Mouse (Mus musculus) layer of hippocampus, postnatal 36 days (tissue): ENCODE results near the gene Anapc15. TPM values are rescaled to one million over a fixed set of nuclear protein-coding genes. Genes with fewer than 3 reads are reported as not detected.
"Not testable (repeated sequence)": the region's sequence is repeated elsewhere in the genome, so short reads cannot be mapped to it uniquely, and the experiment has no call there.

ENCODE experiments used
- DNase-seq, 2 experiments: peaks; one replicate each; pipeline ENCODE4 v3.0.0; 2022
- total RNA-seq, 2 experiments: library from RNA; stranded (reverse); gene quantifications; 2 replicates each; pipeline ENCODE4 v1.2.3; 2021

Gene Anapc15
- total RNA-seq, 2 experiments from 2014 or later, result 27.9 to 30.1 TPM

GRCm38 (mm10) chr7:101900331-101901097, 37.0 kb downstream of the Anapc15 start:
- DNase-seq, result no peak

- DNase-seq, result no peak
Observed at GRCm38 (mm10) chr7:101901969-101902368, 38.5 kb downstream of the Anapc15 start.

GRCm38 (mm10) chr7:101902846-101903245, 39.3 kb downstream of the Anapc15 start:
- no peak for DNase-seq

GRCm38 (mm10) chr7:101905561-101906286, 42.2 kb downstream of the Anapc15 start, which contains the start of gene Lamtor1:
TSS of gene Lamtor1 (plus strand) at chr7:101905904.
- DNase-seq, result peak; percentile 100

GRCm38 (mm10) chr7:101906287-101906681, 42.8 kb downstream of the Anapc15 start, which contains the start of gene Tomt:
TSS of gene Tomt (minus strand) at chr7:101906359.
- no peak for DNase-seq

- no peak for DNase-seq
Observed at GRCm38 (mm10) chr7:101906696-101907095, 43.2 kb downstream of the Anapc15 start.

GRCm38 (mm10) chr7:101908367-101908766, 44.9 kb downstream of the Anapc15 start:
- DNase-seq, result no peak

GRCm38 (mm10) chr7:101910138-101910537, 46.6 kb downstream of the Anapc15 start:
- no peak for DNase-seq

GRCm38 (mm10) chr7:101911982-101912381, 48.5 kb downstream of the Anapc15 start:
- no peak for DNase-seq

GRCm38 (mm10) chr7:101918071-101918470, 54.6 kb downstream of the Anapc15 start:
- DNase-seq, result peak in 1 of 2 experiments; percentile 54

- DNase-seq, result not testable (repeated sequence)
Observed at GRCm38 (mm10) chr7:101925892-101926291, 62.4 kb downstream of the Anapc15 start.

- DNase-seq, result no peak
Observed at GRCm38 (mm10) chr7:101928093-101928492, 64.6 kb downstream of the Anapc15 start.

- no peak for DNase-seq
Observed at GRCm38 (mm10) chr7:101932551-101932950, 69.0 kb downstream of the Anapc15 start.

- no peak for DNase-seq
Observed at GRCm38 (mm10) chr7:101933300-101933699, 69.8 kb downstream of the Anapc15 start.

GRCm38 (mm10) chr7:101933751-101934240, 70.3 kb downstream of the Anapc15 start, which contains the start of the genes Lrrc51 and Numa1:
TSS of gene Lrrc51 (minus strand) at chr7:101933895.
TSS of gene Numa1 (plus strand) at chr7:101934111.
- DNase-seq, result peak; percentile 96 to 97

GRCm38 (mm10) chr7:101935957-101936356, 72.4 kb downstream of the Anapc15 start:
- no peak for DNase-seq

GRCm38 (mm10) chr7:101936996-101937395, 73.5 kb downstream of the Anapc15 start:
- DNase-seq, result no peak

GRCm38 (mm10) chr7:101937569-101937968, 74.1 kb downstream of the Anapc15 start:
- peak; percentile 24 to 25 for DNase-seq

GRCm38 (mm10) chr7:101938348-101938747, 74.8 kb downstream of the Anapc15 start:
- no peak for DNase-seq

- no peak for DNase-seq
Observed at GRCm38 (mm10) chr7:101939758-101940157, 76.2 kb downstream of the Anapc15 start.

- not testable (repeated sequence) for DNase-seq
Observed at GRCm38 (mm10) chr7:101949008-101949407, 85.5 kb downstream of the Anapc15 start.
